Mouse (Mus musculus) kidney, embryonic 14.5 days (tissue): ENCODE results near the gene Foxm1. TPM values are rescaled to one million over a fixed set of nuclear protein-coding genes. Genes with fewer than 3 reads are reported as not detected.
A peak's percentile ranks its signal among the peaks of the same experiment; 100 is the strongest.

Experiments
- ATAC-seq: fragments of 200-750 bp; cut with Nextera tagmentation; 2 replicates; pipeline ENCODE4 v1.8.0; 2017; ENCODE audit warnings: moderate number of reproducible peaks, mild to moderate bottlenecking, moderate TSS enrichment, moderate library complexity; ENCODE audit not compliant: low FRiP score, low TSS enrichment
- H3K27ac ChIP-seq: fragments of 300-500 bp; sonication (generic); 2 replicates; pipeline ENCODE4 v1.5.1; 2014; ENCODE audit warnings: low read depth, mild to moderate bottlenecking, low read length, moderate library complexity, mixed read lengths
- H3K27me3 ChIP-seq: fragments of 300-500 bp; sonication (generic); 2 replicates; pipeline ENCODE4 v1.6.1; 2014; ENCODE audit warnings: mild to moderate bottlenecking, low read length; ENCODE audit not compliant: control insufficient read depth, insufficient read depth
- H3K36me3 ChIP-seq: fragments of 300-500 bp; sonication (generic); 2 replicates; pipeline ENCODE4 v1.6.1; 2014; ENCODE audit warnings: low read length, mixed read lengths; ENCODE audit not compliant: control insufficient read depth, insufficient read depth
- H3K4me1 ChIP-seq: fragments of 300-500 bp; sonication (generic); 2 replicates; pipeline ENCODE4 v1.6.1; 2014; ENCODE audit warnings: low read length, mixed read lengths; ENCODE audit not compliant: control insufficient read depth, insufficient read depth
- H3K4me2 ChIP-seq: fragments of 300-500 bp; sonication (generic); replicated peaks from 2 replicates; pipeline ENCODE4 v1.6.1; 2014; ENCODE audit warnings: low read depth, mild to moderate bottlenecking, low read length
- H3K4me3 ChIP-seq: fragments of 300-500 bp; sonication (generic); 2 replicates; pipeline ENCODE4 v1.5.1; 2014; ENCODE audit warnings: mild to moderate bottlenecking, low read length
- H3K9ac ChIP-seq: fragments of 300-500 bp; sonication (generic); 2 replicates; pipeline ENCODE4 v1.6.1; 2014; ENCODE audit warnings: low read depth, mild to moderate bottlenecking, low read length, moderate library complexity
- H3K9me3 ChIP-seq: fragments of 300-500 bp; sonication (generic); 2 replicates; pipeline ENCODE4 v1.6.1; 2016; ENCODE audit warnings: low read length; ENCODE audit not compliant: control insufficient read depth
- WGBS: fragments of 180-500 bp; shearing (Covaris S2); extraction: QIAGEN DNeasy Blood & Tissue Kit; methylation state at CpG from one replicate; pipeline ENCODE4 v1.1.7; 2014; 5-methylcytosine and 5-hydroxymethylcytosine counted together
- polyA plus RNA-seq: library from polyadenylated mRNA; unstranded; fragments of >200 nt; fragmentation: Nextera tagmentation; extraction: Ambion mirVana; gene quantifications from 2 replicates; pipeline ENCODE4 v1.2.1, GENCODE M21; 2014

Gene Foxm1
- polyA plus RNA-seq = 26.7 and 48.2 TPM in 2 replicates

DNA sequence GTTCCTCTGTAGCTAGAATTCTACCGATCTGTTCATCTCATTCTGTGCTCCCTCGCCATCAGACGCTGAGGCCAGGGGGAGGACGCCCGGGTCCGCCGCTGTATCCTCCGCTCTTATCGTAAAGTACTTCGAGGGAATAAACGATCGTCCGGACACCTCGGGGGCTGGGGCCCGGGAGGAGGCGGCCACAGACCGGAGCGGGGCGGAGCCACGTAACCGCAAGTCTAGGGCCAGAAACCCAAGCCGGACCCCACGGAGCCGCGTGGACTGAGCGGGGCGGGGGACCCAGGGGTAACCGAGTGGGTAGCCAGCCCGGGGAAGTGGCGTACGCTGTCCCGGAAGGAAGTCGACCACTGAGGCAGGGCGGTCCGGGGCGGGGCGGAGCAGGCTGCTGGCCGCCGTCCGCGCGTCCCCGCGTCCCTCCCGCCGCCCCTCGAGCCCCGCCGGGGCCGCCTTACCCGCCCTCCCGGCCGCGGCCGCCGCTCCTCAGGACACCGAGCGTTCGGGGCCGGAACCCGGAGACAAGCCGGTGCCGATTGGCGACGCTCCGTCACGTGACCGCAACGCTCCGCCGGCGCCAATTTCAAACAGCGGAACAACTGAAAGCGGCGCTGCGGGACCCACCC, at the start of gene Foxm1, which contains the start of gene Rhno1:
Foxm1 (plus strand) TSS at position 587 of the 626 bp plus-strand sequence.
Rhno1 (minus strand) TSS at position 531 of the 626 bp plus-strand sequence.
- ATAC-seq = peak; percentile 91
- WGBS = under 1% methylated on average over 64 of the region's 76 CpGs
- peaks cover 16% of the 10 kb centered on the region for H3K4me1 ChIP-seq
- H3K4me2 ChIP-seq = peak within 1 kb of the TSS; percentile 78
- peak within 1 kb of the TSS; percentile 92 for H3K27ac ChIP-seq
- H3K36me3 ChIP-seq = peaks cover 36% of the 10 kb centered on the region
- H3K9me3 ChIP-seq = no peaks in the 10 kb centered on the region
- peak within 1 kb of the TSS; percentile 90 for H3K9ac ChIP-seq
- no peaks in the 10 kb centered on the region for H3K27me3 ChIP-seq
- H3K4me3 ChIP-seq = peak within 1 kb of the TSS; percentile 94

DNA sequence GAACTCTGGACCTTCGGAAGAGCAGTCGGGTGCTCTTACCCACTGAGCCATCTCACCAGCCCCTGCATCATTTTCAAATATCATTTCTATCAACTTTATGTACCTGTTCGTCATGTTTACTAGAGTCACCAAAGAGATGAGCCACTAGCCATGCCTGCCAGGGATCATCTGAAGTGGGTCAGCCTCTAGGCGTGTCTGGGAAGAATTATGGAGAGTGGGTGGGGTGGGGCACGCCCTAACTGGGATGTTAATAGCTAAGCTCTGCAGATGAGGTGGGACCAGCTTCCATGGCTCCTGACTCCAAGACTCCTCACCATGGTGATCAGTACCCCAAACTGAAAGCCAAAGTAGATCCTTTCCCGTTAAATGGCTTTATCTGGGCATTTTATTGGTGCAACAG, 48.0 kb upstream of the Foxm1 start:
- Histone ChIP-seq H3K9ac (no peak overlapping the region), H3K4me3 (no peak overlapping the region), H3K9me3 (no peaks in the 10 kb centered on the region), H3K36me3 (no peaks in the 10 kb centered on the region), H3K27me3 (no peaks in the 10 kb centered on the region), H3K4me1 (no peaks in the 10 kb centered on the region), H3K27ac (no peak overlapping the region), H3K4me2 (no peak overlapping the region)
- no peak for ATAC-seq
- WGBS = 83% methylated on average over 6 of the region's 6 CpGs

DNA sequence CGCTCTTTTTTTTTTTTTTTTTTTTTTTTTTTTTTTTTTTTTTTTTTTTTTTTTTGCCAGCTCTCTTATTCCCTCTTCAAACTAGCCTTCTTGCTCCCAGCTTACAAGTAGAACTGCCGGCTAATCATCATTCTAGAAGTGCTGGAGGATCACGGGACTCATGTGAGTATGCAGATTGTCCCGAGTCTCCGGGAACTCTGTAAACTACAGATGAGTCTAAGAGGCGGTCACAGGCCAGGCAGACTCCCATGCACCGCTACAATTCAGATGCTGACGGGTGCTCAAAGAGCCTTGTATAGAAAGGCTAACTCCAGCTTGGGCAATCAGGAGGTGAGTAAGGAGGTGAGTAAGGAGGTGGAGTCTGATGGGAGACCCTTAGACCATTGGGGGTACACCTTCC, 47.2 kb upstream of the Foxm1 start:
- whole genome bisulfite sequencing = 82% methylated on average over 8 of the region's 8 CpGs
- Histone ChIP-seq H3K4me1 (no peaks in the 10 kb centered on the region), H3K27me3 (no peaks in the 10 kb centered on the region), H3K9ac (no peak overlapping the region), H3K4me3 (no peak overlapping the region), H3K27ac (no peak overlapping the region), H3K36me3 (no peaks in the 10 kb centered on the region), H3K4me2 (no peak overlapping the region), H3K9me3 (no peaks in the 10 kb centered on the region)
- ATAC-seq = no peak

DNA sequence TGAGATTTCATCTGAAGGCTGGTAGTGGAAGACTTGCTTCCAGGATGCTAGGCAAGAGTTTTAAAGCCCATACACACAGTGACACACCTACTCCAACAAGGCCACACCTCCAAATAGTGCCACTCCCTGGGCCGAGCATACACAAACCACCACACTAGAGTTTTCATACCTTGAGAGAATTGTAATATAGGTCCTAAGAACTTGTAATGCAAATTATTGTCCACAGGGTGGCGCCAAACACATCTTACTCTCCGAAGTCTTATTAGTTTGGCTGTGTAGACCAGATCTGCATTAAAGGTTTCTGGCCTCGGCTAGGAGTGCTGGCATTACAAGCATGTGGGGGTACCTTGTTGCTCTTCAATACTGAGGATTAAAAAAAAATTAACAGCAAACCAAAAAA, 44.5 kb upstream of the Foxm1 start:
- Histone ChIP-seq H3K27me3 (no peaks in the 10 kb centered on the region), H3K4me2 (no peak overlapping the region), H3K4me3 (no peak overlapping the region), H3K9ac (no peak overlapping the region), H3K36me3 (peaks cover 25% of the 10 kb centered on the region), H3K4me1 (no peaks in the 10 kb centered on the region), H3K27ac (no peak overlapping the region), H3K9me3 (no peaks in the 10 kb centered on the region)
- WGBS = 12% methylated on average over 4 of the region's 4 CpGs
- ATAC-seq = peak; percentile 37; the same call in 1 of the 2 replicates

GRCm38 (mm10) chr6:128334397-128335124, 28.2 kb upstream of the Foxm1 start:
- H3K9ac ChIP-seq = no peak overlapping the region
- H3K36me3 ChIP-seq = peaks cover 31% of the 10 kb centered on the region
- H3K4me3 ChIP-seq = no peak overlapping the region
- H3K4me1 ChIP-seq = no peaks in the 10 kb centered on the region
- H3K27me3 ChIP-seq = no peaks in the 10 kb centered on the region
- 0 out of 2 replicates have a peak, but pooled peaks cover 5% of the 10 kb centered on the region for H3K9me3 ChIP-seq
- no peak overlapping the region for H3K27ac ChIP-seq
- ATAC-seq = peak; percentile 58
- H3K4me2 ChIP-seq = no peak overlapping the region
- WGBS = 38% methylated on average over 12 of the region's 12 CpGs

DNA sequence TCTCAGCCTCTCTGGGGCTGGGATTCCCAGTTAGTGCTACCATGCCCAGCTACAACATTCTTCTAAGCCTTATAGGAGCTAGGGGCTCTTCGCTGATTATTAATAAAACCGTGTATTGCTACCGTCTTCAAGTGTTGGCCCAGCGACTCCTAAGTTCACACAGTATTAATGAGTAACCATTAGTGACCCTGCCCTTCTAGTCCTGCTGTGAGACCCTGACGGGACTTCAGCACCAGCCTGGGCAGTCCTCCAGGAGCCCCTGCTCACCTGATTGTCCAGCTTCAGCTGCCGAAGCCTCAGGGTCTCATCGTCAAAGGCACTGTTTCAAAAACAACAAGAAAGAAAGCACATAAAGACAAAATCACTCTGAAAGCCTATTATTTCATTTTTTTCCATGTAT, 25.3 kb upstream of the Foxm1 start:
- 71% methylated on average over 7 of the region's 7 CpGs for WGBS
- Histone ChIP-seq H3K27me3 (no peaks in the 10 kb centered on the region), H3K4me3 (no peak overlapping the region), H3K36me3 (peaks cover 23% of the 10 kb centered on the region), H3K4me2 (no peak overlapping the region), H3K27ac (no peak overlapping the region), H3K4me1 (no peaks in the 10 kb centered on the region), H3K9me3 (no peaks in the 10 kb centered on the region), H3K9ac (no peak overlapping the region)
- ATAC-seq = no peak

- no peaks in the 10 kb centered on the region for H3K4me1 ChIP-seq
- H3K9ac ChIP-seq = no peak overlapping the region
- no peak overlapping the region for H3K4me3 ChIP-seq
- no peak for ATAC-seq
- peaks cover 9% of the 10 kb centered on the region for H3K36me3 ChIP-seq
- WGBS = 34% methylated on average over 5 of the region's 5 CpGs
- H3K27ac ChIP-seq = no peak overlapping the region
- no peak overlapping the region for H3K4me2 ChIP-seq
- no peaks in the 10 kb centered on the region for H3K27me3 ChIP-seq
- H3K9me3 ChIP-seq = no peaks in the 10 kb centered on the region
Observed at GRCm38 (mm10) chr6:128338876-128339275, 23.9 kb upstream of the Foxm1 start.

GRCm38 (mm10) chr6:128341956-128342723, 20.6 kb upstream of the Foxm1 start:
- no peak for ATAC-seq
- H3K9ac ChIP-seq = no peak overlapping the region
- peaks cover 5% of the 10 kb centered on the region; the same call in 1 of the 2 replicates for H3K36me3 ChIP-seq
- WGBS = 90% methylated on average over 11 of the region's 11 CpGs
- no peaks in the 10 kb centered on the region for H3K4me1 ChIP-seq
- H3K4me3 ChIP-seq = no peak overlapping the region
- no peak overlapping the region for H3K4me2 ChIP-seq
- H3K27me3 ChIP-seq = no peaks in the 10 kb centered on the region
- no peak overlapping the region for H3K27ac ChIP-seq
- no peaks in the 10 kb centered on the region for H3K9me3 ChIP-seq
